Mouse (Mus musculus) myocyte (in vitro differentiated cells): ENCODE data around the gene Tollip.

Experiments
- CEBPB ChIP-seq: IDR thresholded peaks from 2 replicates; pipeline ENCODE4 v1.6.1; 2011; ENCODE audit warnings: mild to moderate bottlenecking, moderate library complexity; ENCODE audit not compliant: poor library complexity, insufficient read depth, severe bottlenecking
- E2F4 ChIP-seq: IDR thresholded peaks from one replicate; pipeline ENCODE4 v1.6.1; 2011; ENCODE audit warnings: mild to moderate bottlenecking, control low read depth, moderate library complexity; ENCODE audit not compliant: insufficient read depth
- MAX ChIP-seq: IDR thresholded peaks from one replicate; pipeline ENCODE4 v1.6.1; 2011; ENCODE audit warnings: low read depth, mild to moderate bottlenecking, control low read depth
- MYOD1 ChIP-seq, 3 experiments: IDR thresholded peaks; one replicate each; pipeline ENCODE4 v1.6.1; 2011; ENCODE audit warnings: control low read depth in 2 of 3, low read depth in 2 of 3, mild to moderate bottlenecking in 2 of 3, moderate library complexity in 1 of 3; ENCODE audit not compliant: insufficient read length in 2 of 3, control insufficient read depth in 1 of 3
- MYOG ChIP-seq, 3 experiments: IDR thresholded peaks; one replicate each; pipeline ENCODE4 v1.6.1; 2011; ENCODE audit warnings: control low read depth in 2 of 3, low read depth in 2 of 3, mild to moderate bottlenecking in 2 of 3; ENCODE audit not compliant: insufficient read length in 2 of 3, control insufficient read depth in 1 of 3, insufficient read depth in 1 of 3
- POLR2A ChIP-seq: IDR thresholded peaks from one replicate; pipeline ENCODE4 v1.6.1; 2011; ENCODE audit warnings: low read depth, mild to moderate bottlenecking, control low read depth, moderate library complexity; ENCODE audit not compliant: insufficient read length
- POLR2AphosphoS2 ChIP-seq: IDR thresholded peaks from one replicate; pipeline ENCODE4 v1.6.1; 2011; ENCODE audit warnings: low read depth, control low read depth; ENCODE audit not compliant: insufficient read length
- REST ChIP-seq: IDR thresholded peaks from one replicate; pipeline ENCODE4 v1.6.1; 2011; ENCODE audit warnings: mild to moderate bottlenecking, control low read depth, moderate library complexity; ENCODE audit not compliant: insufficient read depth, insufficient read length
- TCF3 ChIP-seq: IDR thresholded peaks from one replicate; pipeline ENCODE4 v1.6.1; 2011; ENCODE audit warnings: low read depth, control low read depth; ENCODE audit not compliant: insufficient read length

- TF ChIP-seq POLR2A (no peak), MAX (no peak), TCF3 (no peak), E2F4 (no peak), MYOG (IDR thresholded peaks at IDR 0.05; ENCODE audit: control insufficient read depth in 1 of 3, insufficient read depth in 1 of 3, insufficient read length in 2 of 3, low read depth in 2 of 3) (no peak), POLR2AphosphoS2 (no peak), MYOD1 (IDR thresholded peaks at IDR 0.05; ENCODE audit: control insufficient read depth in 1 of 3, insufficient read length in 2 of 3, low read depth in 2 of 3) (no peak), CEBPB (no peak), REST (no peak)
Measured at GRCm38 (mm10) chr7:141928642-141929041, 10.3 kb upstream of the Tollip start.
